Mouse (Mus musculus): ENCODE data around the gene Cops7a. TPM values are rescaled to one million over a fixed set of nuclear protein-coding genes. Genes with fewer than 3 reads are reported as not detected.
A peak's percentile ranks its signal among the peaks of the same experiment; 100 is the strongest.

The Cops7a gene
- polyA plus RNA-seq, 1 experiment from 2014 or later = 163 TPM

GRCm38 (mm10) chr6:124930754-124931524 is 34.4 kb downstream of the Cops7a start, which contains the start of gene Mlf2:
Mlf2 (plus strand) TSS chr6:124931386.
- Histone ChIP-seq H3K4me1 (peaks cover 46% of the 10 kb centered on the region), H3K27ac (peak within 1 kb of the TSS; percentile 98), H3K4me2 (peak within 1 kb of the TSS; percentile 79), H3K9ac (peak within 1 kb of the TSS; percentile 97), H3K9me3 (replicated peaks) (no peaks in the 10 kb centered on the region), H3K36me3 (peaks cover 34% of the 10 kb centered on the region), H3K4me3 (replicated peaks) (peak within 1 kb of the TSS; percentile 99), H3K27me3 (no peaks in the 10 kb centered on the region)
- ATAC-seq (replicated peaks; ENCODE audit: low FRiP score) = peak; percentile 95
- under 1% methylated on average over 59 of the region's 64 CpGs for WGBS

GRCm38 (mm10) chr6:124930231-124930630 is 35.1 kb downstream of the Cops7a start:
- WGBS = 23% methylated on average over 1 of the region's 1 CpGs
- peaks cover 27% of the 10 kb centered on the region for H3K36me3 ChIP-seq
- H3K4me3 ChIP-seq (replicated peaks) = peak overlapping the region; percentile 99
- peak overlapping the region; percentile 42 for H3K9ac ChIP-seq
- peaks cover 52% of the 10 kb centered on the region for H3K4me1 ChIP-seq
- H3K4me2 ChIP-seq = peak overlapping the region; percentile 79
- H3K27ac ChIP-seq = peak overlapping the region; percentile 98
- no peak for ATAC-seq (replicated peaks; ENCODE audit: low FRiP score)
- no peaks in the 10 kb centered on the region for H3K9me3 ChIP-seq (replicated peaks)
- H3K27me3 ChIP-seq = no peaks in the 10 kb centered on the region

GRCm38 (mm10) chr6:124925941-124926340 is 39.4 kb downstream of the Cops7a start:
- Histone ChIP-seq H3K4me2 (peak overlapping the region; percentile 34), H3K36me3 (no peaks in the 10 kb centered on the region), H3K27ac (peak overlapping the region; percentile 84), H3K9ac (no peak overlapping the region), H3K27me3 (no peaks in the 10 kb centered on the region), H3K9me3 (replicated peaks) (no peaks in the 10 kb centered on the region), H3K4me1 (peaks cover 40% of the 10 kb centered on the region), H3K4me3 (replicated peaks) (no peak overlapping the region)
- WGBS = 35% methylated on average over 5 of the region's 5 CpGs
- no peak for ATAC-seq (replicated peaks; ENCODE audit: low FRiP score)

GRCm38 (mm10) chr6:124925173-124925793 is 40.1 kb downstream of the Cops7a start:
- Histone ChIP-seq H3K27me3 (no peaks in the 10 kb centered on the region), H3K4me1 (peaks cover 43% of the 10 kb centered on the region), H3K36me3 (no peaks in the 10 kb centered on the region), H3K9ac (no peak overlapping the region), H3K9me3 (replicated peaks) (no peaks in the 10 kb centered on the region), H3K27ac (peak overlapping the region; percentile 84), H3K4me2 (peak overlapping the region; percentile 34), H3K4me3 (replicated peaks) (no peak overlapping the region; the same call in 1 of the 2 replicates)
- no peak for ATAC-seq (replicated peaks; ENCODE audit: low FRiP score)
- WGBS = 17% methylated on average over 12 of the region's 12 CpGs

GRCm38 (mm10) chr6:124921539-124921938 is 43.8 kb downstream of the Cops7a start:
- no peak for ATAC-seq (replicated peaks; ENCODE audit: low FRiP score)
- H3K27me3 ChIP-seq = no peaks in the 10 kb centered on the region
- no peak overlapping the region for H3K4me2 ChIP-seq
- peak overlapping the region; percentile 100 for H3K27ac ChIP-seq
- H3K36me3 ChIP-seq = no peaks in the 10 kb centered on the region
- WGBS = 62% methylated on average over 4 of the region's 4 CpGs
- no peaks in the 10 kb centered on the region for H3K9me3 ChIP-seq (replicated peaks)
- no peak overlapping the region for H3K9ac ChIP-seq
- H3K4me3 ChIP-seq (replicated peaks) = no peak overlapping the region
- H3K4me1 ChIP-seq = peaks cover 54% of the 10 kb centered on the region

GRCm38 (mm10) chr6:124920318-124921085 is 44.8 kb downstream of the Cops7a start:
- Histone ChIP-seq H3K27me3 (no peaks in the 10 kb centered on the region), H3K9ac (0 out of 2 replicates have a peak overlapping the region, but pooled peaks have one; percentile 33), H3K4me3 (replicated peaks) (peak overlapping the region; percentile 96), H3K4me2 (peak overlapping the region; percentile 91), H3K27ac (peak overlapping the region; percentile 100), H3K9me3 (replicated peaks) (no peaks in the 10 kb centered on the region), H3K4me1 (peaks cover 57% of the 10 kb centered on the region), H3K36me3 (no peaks in the 10 kb centered on the region)
- WGBS = 26% methylated on average over 9 of the region's 9 CpGs
- no peak for ATAC-seq (replicated peaks; ENCODE audit: low FRiP score)

GRCm38 (mm10) chr6:124919695-124920317 is 45.5 kb downstream of the Cops7a start, which contains the start of gene Ptms:
Ptms (minus strand) TSS chr6:124920103.
- Histone ChIP-seq H3K4me3 (replicated peaks) (peak within 1 kb of the TSS; percentile 96), H3K4me2 (peak within 1 kb of the TSS; percentile 91), H3K9me3 (replicated peaks) (no peaks in the 10 kb centered on the region), H3K9ac (peak within 1 kb of the TSS; percentile 33; the same call in 1 of the 2 replicates), H3K36me3 (peaks cover 3% of the 10 kb centered on the region), H3K27ac (peak within 1 kb of the TSS; percentile 100), H3K4me1 (peaks cover 57% of the 10 kb centered on the region), H3K27me3 (no peaks in the 10 kb centered on the region)
- under 1% methylated on average over 13 of the region's 13 CpGs for WGBS
- ATAC-seq (replicated peaks; ENCODE audit: low FRiP score) = peak; percentile 86

- H3K4me3 ChIP-seq (replicated peaks) = peak overlapping the region; percentile 96
- 22% methylated on average over 14 of the region's 14 CpGs for WGBS
- peaks cover 64% of the 10 kb centered on the region for H3K4me1 ChIP-seq
- H3K27me3 ChIP-seq = no peaks in the 10 kb centered on the region
- H3K27ac ChIP-seq = peak overlapping the region; percentile 100
- peak overlapping the region; percentile 21; the same call in 1 of the 2 replicates for H3K9ac ChIP-seq
- ATAC-seq (replicated peaks; ENCODE audit: low FRiP score) = no peak
- peak overlapping the region; percentile 91 for H3K4me2 ChIP-seq
- H3K9me3 ChIP-seq (replicated peaks) = no peaks in the 10 kb centered on the region
- H3K36me3 ChIP-seq = peaks cover 10% of the 10 kb centered on the region
These were observed 46.3 kb downstream of the Cops7a start for GRCm38 (mm10) chr6:124918890-124919627.

GRCm38 (mm10) chr6:124918331-124918690 is 47.0 kb downstream of the Cops7a start:
- WGBS = 6% methylated on average over 7 of the region's 7 CpGs

GRCm38 (mm10) chr6:124917518-124918330 is 47.6 kb downstream of the Cops7a start:
- H3K4me3 ChIP-seq (replicated peaks) = peak overlapping the region; percentile 96
- H3K36me3 ChIP-seq = peaks cover 24% of the 10 kb centered on the region
- WGBS = under 1% methylated on average over 47 of the region's 89 CpGs
- peak overlapping the region; percentile 91 for H3K4me2 ChIP-seq
- H3K4me1 ChIP-seq = peaks cover 72% of the 10 kb centered on the region
- peak; percentile 73 for ATAC-seq (replicated peaks; ENCODE audit: low FRiP score)
- peak overlapping the region; percentile 100 for H3K27ac ChIP-seq
- no peaks in the 10 kb centered on the region for H3K9me3 ChIP-seq (replicated peaks)
- H3K27me3 ChIP-seq = no peaks in the 10 kb centered on the region
- H3K9ac ChIP-seq = peak overlapping the region; percentile 100

More at GRCm38 (mm10) chr6:124918331-124918690, 47.0 kb downstream of the Cops7a start:
- Histone ChIP-seq H3K27ac (peak overlapping the region; percentile 100), H3K4me3 (replicated peaks) (peak overlapping the region; percentile 96), H3K4me2 (peak overlapping the region; percentile 91), H3K36me3 (peaks cover 18% of the 10 kb centered on the region), H3K9me3 (replicated peaks) (no peaks in the 10 kb centered on the region), H3K4me1 (peaks cover 72% of the 10 kb centered on the region), H3K27me3 (no peaks in the 10 kb centered on the region), H3K9ac (peak overlapping the region; percentile 100)
- ATAC-seq (replicated peaks; ENCODE audit: low FRiP score) = 0 out of 2 replicates have a peak, but pooled peaks have one; percentile 0

All from kidney, embryonic 15.5 days (tissue).